Mouse (Mus musculus): ENCODE results near the gene Gm42417.
"Not testable (repeated sequence)": the region's sequence is repeated elsewhere in the genome, so short reads cannot be mapped to it uniquely, and the experiment has no call there.

Gm42417 gene

GRCm38 (mm10) chr1:36545382-36545781 is 6.2 kb upstream of the Gm42417 start:
- DNase-seq, result no peak

- no peak for DNase-seq
Measured at GRCm38 (mm10) chr1:36542925-36543324, 3.7 kb upstream of the Gm42417 start.

GRCm38 (mm10) chr1:36541844-36542243 is 2.6 kb upstream of the Gm42417 start:
- no peak for DNase-seq

- no peak for DNase-seq
Measured at GRCm38 (mm10) chr1:36540807-36541206, 1.6 kb upstream of the Gm42417 start.

- no peak for DNase-seq
Measured at GRCm38 (mm10) chr1:36540132-36540531, 903 bp upstream of the Gm42417 start.

- DNase-seq, result no peak
Measured at GRCm38 (mm10) chr1:36538727-36539126, 502 bp downstream of the Gm42417 start.

GRCm38 (mm10) chr1:36536783-36537182 is 2.4 kb downstream of the Gm42417 start, which contains the start of gene Ankrd23:
TSS of gene Ankrd23 (minus strand) at chr1:36536883.
- DNase-seq, result not testable (repeated sequence)

GRCm38 (mm10) chr1:36536397-36536728 is 2.9 kb downstream of the Gm42417 start:
- DNase-seq, result no peak

- DNase-seq, result no peak
Measured at GRCm38 (mm10) chr1:36535477-36536396, 3.5 kb downstream of the Gm42417 start.

GRCm38 (mm10) chr1:36534595-36535058 is 4.6 kb downstream of the Gm42417 start:
- DNase-seq, result no peak

GRCm38 (mm10) chr1:36533546-36533945 is 5.7 kb downstream of the Gm42417 start:
- DNase-seq, result no peak

GRCm38 (mm10) chr1:36531461-36531860 is 7.8 kb downstream of the Gm42417 start:
- no peak for DNase-seq

GRCm38 (mm10) chr1:36530962-36531361 is 8.3 kb downstream of the Gm42417 start:
- no peak for DNase-seq

GRCm38 (mm10) chr1:36530485-36530884 is 8.7 kb downstream of the Gm42417 start:
- DNase-seq, result no peak

- DNase-seq, result no peak
Measured at GRCm38 (mm10) chr1:36529875-36530274, 9.4 kb downstream of the Gm42417 start.

GRCm38 (mm10) chr1:36529274-36529673 is 10.0 kb downstream of the Gm42417 start:
- DNase-seq, result no peak

- DNase-seq, result no peak
Measured at GRCm38 (mm10) chr1:36528351-36528750, 10.9 kb downstream of the Gm42417 start.

- DNase-seq, result no peak
Measured at GRCm38 (mm10) chr1:36526903-36527302, 12.3 kb downstream of the Gm42417 start.

GRCm38 (mm10) chr1:36525774-36526173 is 13.5 kb downstream of the Gm42417 start:
- DNase-seq, result no peak

- no peak for DNase-seq
Measured at GRCm38 (mm10) chr1:36524058-36524457, 15.2 kb downstream of the Gm42417 start.

- DNase-seq, result no peak
Measured at GRCm38 (mm10) chr1:36523332-36524013, 15.8 kb downstream of the Gm42417 start.

- DNase-seq, result no peak
Measured at GRCm38 (mm10) chr1:36522210-36522609, 17.0 kb downstream of the Gm42417 start.

- no peak for DNase-seq
Measured at GRCm38 (mm10) chr1:36519626-36520025, 19.6 kb downstream of the Gm42417 start.

GRCm38 (mm10) chr1:36518259-36518658 is 21.0 kb downstream of the Gm42417 start:
- no peak for DNase-seq

Measured in thymus, postnatal 36 days (tissue).